Mouse (Mus musculus) spleen, embryonic (tissue): ENCODE measurements around the gene Acoxl.

ENCODE experiments used
- CTCF ChIA-PET: fragments of 350-600 bp; sonication (Branson Sonifier 250); formaldehyde crosslinking; loops from one replicate; lab custom pipeline; 2022; lab: Charles Lee

Acoxl gene

DNA sequence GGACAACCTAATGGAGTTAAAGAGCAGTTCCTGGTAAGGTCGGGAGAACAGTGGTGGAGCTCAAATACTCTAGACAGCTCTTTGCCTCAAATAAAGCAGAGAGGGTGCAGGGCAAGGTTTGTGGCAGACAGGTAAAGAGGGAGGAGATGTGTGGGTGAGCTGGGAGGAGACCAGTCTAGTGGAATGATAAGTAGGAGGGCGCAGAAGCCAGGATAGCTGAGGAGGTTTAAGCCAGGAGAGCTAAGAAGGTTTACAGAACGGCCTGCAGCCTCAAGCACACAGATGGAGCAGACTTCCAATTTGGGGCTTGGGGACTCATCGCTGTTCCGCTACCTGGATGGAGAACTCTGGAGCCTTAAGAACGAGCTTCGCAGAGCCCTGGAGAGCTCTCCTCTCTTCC is at the start of gene Acoxl:
Gene Acoxl (plus strand): TSS at position 301 of the 400 bp plus-strand sequence.
- CTCF ChIA-PET, result no interaction called here

DNA sequence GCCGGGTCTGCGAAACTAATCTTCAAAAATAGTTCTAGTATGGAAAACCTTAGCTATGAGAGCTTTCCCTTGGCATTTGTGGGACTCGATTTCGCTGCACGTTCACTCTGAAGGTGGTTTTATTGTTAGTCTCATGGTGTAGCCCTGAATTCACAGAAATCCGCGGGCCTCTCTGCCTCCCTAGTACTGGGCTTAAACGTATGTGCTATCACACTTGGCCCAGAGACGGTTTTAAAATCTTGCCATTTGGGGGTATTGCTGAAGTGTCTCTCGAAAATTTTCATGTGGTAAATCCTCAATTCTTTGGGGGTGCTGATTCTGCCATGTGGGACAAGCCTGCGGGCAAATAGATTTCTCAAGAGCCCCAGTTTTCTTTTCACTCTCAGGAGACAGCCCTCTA is 49.5 kb upstream of the Acoxl start:
- CTCF ChIA-PET, result no interaction called here

DNA sequence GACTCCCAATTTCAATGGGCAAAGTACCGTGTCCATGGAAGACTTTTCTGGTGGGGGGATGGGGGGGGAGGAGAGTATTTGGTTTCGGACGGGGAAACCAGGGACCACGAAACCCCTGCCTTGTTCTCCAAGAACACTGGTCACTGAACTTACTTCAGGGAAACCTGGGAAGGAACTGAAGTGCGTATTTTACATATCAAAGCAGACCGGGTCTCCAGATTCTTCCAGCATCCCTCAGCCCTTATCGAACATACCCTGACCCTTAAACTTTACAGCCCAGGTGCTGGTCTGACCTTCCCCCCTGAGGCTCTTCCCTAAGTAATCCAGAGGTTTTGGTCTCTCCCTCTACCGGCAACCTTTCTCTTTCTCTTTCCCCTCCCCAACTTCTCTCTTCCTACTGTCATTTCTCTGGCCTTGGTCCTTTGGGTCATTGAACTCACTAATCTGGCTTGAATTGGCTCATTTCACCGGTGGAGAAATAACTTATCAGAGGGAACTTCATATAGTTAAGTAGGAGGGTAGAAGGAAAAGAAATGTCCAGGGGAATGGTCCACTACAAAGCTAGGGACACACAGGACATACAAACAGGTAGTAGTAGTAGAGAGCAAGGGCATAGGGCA is 48.9 kb upstream of the Acoxl start:
- CTCF ChIA-PET, result no interaction called here

DNA sequence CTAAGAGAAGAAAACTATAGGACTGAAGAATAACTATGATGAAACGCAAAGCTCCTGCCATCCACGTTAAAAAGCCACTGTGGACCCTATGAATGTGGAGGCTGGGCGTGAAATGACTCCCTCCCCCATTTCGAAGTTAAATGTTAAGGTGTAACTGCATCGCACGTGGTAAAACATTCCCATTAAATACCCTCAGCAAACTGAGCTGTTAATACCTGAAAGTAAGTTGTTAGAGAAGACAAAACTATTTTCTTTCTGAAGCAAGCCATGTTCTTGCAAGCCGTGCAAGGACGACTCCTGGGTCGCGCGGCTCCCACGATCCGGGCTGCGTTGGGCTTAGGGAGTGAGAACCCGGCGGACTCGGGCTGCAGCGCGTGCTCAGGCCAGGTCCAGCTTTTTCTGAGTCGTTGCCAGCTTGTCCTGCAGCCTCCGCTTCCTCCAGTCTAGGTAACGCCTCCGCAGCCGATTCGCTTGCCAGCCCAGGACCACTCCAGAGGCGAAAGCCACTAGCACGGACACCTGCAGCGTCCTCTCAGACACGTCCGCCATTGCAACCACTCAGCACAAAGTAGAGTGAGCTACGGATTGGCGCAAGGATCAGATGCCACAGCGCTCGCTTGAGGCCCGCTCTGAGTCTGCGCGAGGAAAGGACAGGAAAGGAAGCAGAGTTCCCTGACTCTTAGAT is 46.6 kb upstream of the Acoxl start, which contains the start of gene Mtln:
Gene Mtln (minus strand): TSS at position 570 of the 685 bp plus-strand sequence.
- CTCF ChIA-PET, result no interaction called here

DNA sequence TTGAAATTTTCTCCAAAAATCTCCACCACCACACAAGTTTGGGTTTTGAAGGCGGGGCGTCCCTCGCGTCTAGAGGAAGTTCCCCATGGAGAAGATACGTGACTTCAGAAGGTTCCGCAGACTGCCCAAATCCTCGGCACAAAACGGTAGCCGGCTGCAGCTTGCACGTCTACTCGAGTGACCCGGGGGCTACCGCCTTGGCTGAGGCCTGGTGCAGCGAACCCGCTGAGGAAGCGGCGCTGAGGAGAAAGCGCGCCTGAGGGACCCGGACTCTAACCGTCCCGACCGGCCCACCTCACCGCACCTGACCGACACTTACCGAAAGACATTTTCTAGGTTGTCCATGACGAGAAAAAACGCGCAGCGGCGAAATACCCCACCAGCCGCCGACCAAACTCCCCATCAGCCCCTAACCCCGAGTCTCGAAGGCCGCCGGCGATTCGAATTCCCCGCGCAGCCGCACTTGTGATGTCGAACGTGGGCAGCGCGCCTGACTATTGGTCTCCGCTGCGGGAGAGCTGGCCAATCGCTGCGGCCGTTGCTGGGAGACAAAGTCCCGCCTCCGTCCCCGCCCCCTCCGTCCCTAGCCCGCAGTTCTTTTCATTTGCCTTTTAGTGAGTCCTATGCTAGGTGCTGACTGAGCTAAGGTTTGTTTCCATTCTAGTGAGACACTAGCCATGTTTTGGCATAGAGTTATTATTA is 7.1 kb upstream of the Acoxl start, which contains the start of gene Bub1:
Gene Bub1 (minus strand): TSS at position 465 of the 702 bp plus-strand sequence.
- CTCF ChIA-PET, result interaction anchor here (0.6 kb wide), 1 partner anchor 16 kb away, joined by 4 read pairs; no protein-coding TSS in a partner anchor

DNA sequence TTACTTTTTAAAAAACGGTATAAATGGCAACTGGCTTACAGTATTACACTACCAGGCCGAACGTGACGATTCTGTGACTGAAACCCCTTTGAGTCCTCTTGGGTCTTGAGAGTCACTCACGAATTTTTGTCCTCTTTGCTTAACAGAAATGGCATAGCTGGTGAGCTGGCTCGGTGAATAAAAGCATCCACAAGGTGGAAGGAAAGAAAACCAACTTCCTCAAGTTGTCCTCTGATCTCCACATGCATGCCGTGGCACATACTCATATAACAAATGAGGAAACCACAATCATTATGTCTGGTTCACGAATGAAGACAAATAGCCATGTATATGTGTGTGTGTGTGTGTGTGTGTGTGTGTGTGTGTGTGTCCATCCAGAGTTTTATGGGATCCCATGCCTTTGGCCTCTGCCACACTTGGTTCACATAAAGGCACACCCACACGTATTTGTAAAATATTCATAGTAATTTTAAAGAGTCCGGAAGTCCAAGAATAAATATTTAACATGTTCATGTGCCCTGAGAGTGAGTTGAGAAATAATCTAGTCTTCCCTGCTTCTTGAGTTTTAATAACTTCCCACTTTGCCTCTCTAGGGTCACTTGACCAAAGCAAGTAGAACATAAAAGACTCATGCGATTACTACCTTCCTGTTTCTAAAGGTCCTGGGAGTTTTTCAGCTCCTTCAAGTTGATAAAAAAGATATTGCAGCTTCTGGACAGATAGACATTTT is 6.4 kb upstream of the Acoxl start:
- CTCF ChIA-PET, result interaction anchor here (0.6 kb wide), 1 partner anchor 751 kb away, joined by 3 read pairs; no protein-coding TSS in a partner anchor

DNA sequence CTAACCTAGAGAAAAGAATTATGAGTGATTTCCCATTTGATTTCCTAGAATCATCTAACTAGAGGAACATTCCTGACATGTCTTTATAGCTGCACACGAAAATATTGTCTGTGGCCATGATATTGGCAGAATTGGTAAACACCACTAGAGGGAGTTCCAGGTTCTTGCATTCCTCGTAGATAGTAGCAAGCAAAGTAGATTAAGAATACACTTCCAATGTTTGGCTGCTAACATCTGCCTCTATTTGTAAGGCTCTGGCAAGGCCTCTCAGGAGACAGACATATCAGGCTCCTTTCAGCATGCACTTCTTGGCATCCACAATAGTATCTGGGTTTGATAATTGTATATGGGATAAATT is 5.9 kb upstream of the Acoxl start:
- CTCF ChIA-PET, result no interaction called here

DNA sequence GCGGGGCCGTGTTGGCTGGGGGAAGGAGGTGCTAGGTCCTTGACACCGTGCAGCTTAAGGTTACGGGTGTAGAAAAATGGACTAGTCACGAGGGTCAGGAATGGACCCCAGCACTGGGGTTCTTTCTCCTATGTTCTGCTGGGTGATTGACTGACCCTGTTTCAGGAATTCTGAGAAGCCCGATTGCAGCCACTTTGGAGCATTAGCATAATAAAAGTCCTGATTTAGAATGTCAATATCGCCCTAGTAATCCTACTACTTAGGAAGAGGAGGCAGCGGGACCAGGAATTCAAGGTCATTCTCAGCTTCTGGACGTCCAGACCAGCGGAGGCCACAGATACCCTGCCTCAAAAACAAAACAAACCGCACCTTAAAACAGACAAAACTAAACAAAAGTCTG is 749 bp downstream of the Acoxl start:
- CTCF ChIA-PET, result no interaction called here

DNA sequence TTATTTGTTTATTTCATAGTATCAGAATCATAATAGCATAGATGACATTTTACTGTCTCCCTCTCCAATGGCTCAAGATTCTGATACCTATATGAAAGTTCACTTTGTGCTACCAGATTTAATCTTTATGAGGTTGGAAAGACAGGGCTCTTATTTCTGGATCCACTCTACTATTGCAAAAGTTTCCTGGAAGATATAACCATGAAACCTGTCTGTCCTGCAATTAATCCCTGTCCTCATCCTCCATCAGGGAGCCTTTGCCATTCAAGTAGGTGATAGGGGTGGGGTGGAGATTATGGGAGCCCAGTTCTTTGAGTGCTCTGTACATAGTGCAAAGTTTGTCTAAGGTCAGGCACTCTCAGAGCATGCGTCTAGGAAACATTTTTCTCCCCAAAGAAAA is 2.7 kb downstream of the Acoxl start:
- CTCF ChIA-PET, result no interaction called here

DNA sequence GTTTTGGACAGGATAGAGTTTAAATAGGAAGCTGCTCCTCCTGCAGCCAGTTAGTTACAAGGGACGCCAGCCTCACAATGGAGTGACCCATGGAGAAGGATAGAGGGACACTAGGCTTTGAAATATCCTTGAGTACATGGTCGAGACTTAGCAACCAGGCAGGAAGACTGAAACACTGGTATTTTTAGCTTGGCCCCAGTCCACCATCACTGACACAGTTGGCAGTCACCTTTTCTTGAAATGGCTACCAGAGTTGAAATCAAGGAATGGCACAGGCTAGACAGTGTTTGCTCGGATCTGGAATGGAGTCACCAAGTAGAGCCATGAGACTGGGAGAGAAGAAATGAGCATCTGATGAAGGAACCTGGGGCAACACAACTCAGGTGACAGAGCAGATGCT is 3.7 kb downstream of the Acoxl start:
- CTCF ChIA-PET, result interaction anchor here (0.6 kb wide), 1 partner anchor 653 kb away, joined by 3 read pairs; no protein-coding TSS in a partner anchor

DNA sequence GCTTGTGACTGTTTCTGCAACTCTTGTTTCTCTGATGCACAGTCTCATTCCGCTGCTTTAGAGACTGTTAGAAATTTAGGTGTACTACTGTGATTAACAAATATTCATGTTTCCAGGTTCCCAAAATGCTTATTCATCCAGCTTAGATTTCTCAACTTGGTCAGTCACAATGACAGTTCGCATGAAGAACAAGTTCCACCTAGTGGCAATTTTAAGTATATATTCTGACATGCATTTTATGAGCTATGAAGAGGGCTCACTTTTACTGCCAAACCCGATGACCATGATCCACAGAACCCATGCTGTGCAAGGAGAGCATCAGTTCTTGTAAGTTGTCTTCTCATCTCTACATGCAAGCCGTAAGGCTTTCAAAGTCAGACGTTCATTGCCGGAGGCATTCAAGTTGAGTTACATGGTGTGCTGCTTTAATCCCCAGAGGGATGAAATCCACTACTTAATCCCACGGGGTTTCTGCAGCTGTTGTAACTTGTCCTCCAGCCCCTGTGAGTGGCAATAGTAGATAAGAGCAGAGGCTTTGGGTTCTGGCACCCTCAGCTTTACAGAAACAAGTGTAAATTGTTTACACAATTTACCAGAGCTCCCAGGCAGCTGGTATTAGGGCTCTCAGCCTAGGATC is 6.8 kb downstream of the Acoxl start:
- CTCF ChIA-PET, result no interaction called here

DNA sequence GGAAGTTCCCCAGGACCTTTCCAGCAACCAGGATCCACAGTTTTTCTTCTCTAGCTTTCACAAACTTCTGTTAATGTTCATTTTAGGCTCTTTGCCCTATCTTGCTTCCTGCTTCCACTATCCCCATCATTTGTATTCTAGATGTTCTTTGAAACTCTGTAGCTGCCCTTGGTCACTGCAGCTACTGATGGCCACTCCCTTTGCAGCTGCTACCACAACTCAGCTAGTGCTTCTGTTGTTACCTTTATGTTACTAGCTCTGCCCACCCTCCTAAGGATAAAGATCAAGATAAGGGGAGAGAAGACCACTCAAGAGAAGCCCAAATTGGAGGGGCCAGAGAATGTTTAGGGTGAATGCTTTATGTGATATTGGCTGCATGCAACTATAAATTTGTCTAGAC is 7.3 kb downstream of the Acoxl start:
- CTCF ChIA-PET, result no interaction called here

DNA sequence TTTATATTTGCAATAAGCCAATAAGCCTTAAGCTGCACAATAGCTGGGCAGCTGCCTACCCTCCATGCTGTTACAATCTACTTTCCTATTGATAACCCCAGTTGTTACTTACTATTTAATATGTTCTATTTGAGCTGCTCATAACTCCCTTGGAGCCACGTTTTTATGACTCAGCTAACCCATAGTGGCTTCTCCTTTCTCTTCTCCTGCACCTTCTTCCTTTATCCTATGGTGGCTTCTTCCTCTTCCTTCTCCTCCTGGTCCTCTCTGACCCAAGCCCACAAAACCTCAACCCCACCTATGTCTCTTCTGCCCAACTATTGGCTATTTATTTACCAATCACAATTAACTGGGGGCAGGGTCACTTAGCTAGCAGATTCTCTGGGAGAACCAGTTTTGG is 7.9 kb downstream of the Acoxl start:
- CTCF ChIA-PET, result interaction anchor here (0.6 kb wide), 1 partner anchor 21 kb away, joined by 4 read pairs; no protein-coding TSS in a partner anchor

DNA sequence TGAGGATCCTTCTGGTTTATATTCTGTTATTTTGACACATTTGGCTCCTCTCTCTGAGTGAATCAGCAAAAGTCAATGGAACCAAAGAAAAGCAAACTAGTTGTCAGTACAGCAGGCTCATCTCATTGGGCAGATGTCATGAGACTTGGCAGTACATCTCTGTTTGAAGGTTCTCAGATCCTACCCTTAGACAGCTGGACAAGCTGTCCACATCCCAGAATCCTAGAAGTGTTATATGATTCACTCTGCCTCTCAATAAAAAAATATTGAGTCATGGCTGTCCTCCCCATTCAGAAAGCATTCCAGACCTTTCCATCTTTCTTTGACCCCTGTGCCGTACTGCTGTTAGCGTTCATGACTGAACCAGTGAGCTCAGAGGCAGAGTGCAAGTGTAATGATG is 11.7 kb downstream of the Acoxl start:
- CTCF ChIA-PET, result no interaction called here

DNA sequence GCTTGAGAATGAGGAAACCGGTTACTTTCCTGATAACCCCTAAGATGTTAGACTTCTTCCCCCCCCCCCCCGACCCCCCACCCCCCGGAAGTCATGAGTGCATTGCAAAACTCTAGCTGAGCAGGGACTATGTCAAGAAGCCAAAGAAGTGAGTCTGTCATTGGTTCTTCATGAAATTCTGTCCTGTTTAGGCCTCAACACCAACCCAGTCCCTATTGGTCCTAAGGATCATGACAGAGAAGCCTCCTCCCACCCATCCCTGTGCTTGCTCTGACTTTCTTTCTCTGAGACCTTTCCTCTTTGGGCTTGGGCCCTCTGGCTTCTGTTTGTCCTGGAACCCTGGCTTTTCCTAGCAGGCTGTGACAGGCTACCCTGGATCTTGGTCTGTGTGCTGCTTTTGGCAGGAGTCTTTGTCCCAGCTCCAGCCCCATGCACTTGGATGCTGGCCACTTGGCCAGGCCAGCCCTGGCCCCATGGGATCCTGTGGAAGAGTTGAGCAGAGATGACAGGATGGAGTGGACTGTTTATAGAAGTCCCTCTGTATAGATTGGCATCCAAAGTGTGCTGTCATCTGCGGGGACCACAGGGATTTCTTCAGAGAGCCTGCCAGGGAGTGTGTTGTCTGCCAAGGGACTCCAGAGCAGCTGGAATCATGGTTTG is 15.8 kb downstream of the Acoxl start:
- CTCF ChIA-PET, result no interaction called here

DNA sequence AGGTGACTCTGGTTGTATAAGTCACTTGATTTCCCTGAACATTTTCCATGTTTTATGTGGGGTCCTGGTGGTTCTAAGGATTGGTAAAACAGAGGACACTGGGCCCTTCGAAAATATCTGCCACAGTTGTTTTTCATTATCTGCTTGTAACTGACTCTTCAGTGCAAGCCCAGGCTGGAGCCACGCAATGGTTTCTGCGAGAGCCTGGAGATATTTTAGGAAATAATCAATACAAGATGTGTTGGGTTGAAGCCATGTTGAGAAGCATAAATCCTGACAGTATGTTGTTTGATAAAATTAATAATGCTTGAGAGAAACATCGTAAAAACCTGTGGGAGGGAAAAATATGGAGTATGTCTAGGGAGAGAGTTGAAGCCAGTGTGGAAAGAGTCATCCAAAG is 25.7 kb downstream of the Acoxl start:
- CTCF ChIA-PET, result no interaction called here

DNA sequence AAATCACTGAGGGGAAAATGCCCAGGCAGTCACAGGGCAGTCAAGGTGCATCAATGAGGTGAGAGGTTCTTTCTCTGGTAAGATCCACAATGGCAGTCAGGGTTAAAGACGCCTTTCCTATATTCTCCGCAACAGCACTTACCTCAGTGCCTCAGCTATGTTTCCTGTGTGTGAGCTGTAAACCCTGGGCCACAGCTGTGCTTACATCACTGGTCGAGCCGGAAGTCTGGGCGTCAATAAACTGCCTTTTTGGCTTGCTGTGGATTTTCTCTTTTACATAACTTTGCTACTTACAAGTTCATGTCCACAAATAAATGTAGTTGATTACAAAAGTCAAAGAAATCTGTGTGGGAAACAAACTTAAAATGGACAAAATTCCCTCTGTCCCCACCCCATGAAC is 42.4 kb downstream of the Acoxl start:
- CTCF ChIA-PET, result no interaction called here

DNA sequence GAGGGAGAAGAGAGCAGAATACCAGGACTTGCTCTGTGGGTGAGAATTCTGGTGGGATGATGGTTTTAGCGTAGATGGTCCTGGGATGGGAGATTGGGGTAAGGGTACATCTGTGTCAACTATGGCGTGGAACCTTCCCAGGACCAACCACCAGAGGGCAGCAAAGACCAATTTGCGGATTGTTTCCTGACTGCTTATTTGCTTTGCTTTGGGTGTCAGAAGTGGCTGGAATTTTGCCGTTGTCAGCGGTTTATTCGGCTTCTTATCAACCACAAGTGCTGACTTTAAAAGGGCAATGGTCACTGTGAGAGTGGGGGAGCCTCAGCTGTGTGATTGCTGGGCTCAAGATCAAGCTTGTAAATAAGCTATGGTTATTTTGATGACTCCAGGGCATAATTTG is 50.8 kb downstream of the Acoxl start:
- CTCF ChIA-PET, result interaction anchor here (0.6 to 0.7 kb wide), 2 partner anchors 23 to 413 kb away, joined by 4 to 5 read pairs; no protein-coding TSS in a partner anchor

DNA sequence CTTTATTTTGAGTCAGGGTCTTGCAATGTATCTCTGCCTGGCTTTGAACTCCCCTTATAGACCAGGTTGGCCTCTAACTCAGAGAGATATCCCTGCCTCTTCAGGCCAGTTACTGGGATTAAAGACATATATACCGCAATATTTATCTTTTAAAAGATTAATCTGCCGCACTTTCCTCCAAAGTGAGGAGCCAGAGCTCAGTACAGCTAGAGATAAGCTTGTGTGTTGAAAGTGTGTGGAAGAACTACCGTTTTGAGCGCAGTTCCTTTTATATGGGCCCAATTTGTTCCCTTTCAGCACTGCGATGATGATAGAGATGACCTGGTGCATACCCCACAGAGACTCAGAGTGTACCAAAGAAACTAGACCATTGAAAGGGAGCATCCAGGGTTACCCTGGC is 51.3 kb downstream of the Acoxl start:
- CTCF ChIA-PET, result no interaction called here

DNA sequence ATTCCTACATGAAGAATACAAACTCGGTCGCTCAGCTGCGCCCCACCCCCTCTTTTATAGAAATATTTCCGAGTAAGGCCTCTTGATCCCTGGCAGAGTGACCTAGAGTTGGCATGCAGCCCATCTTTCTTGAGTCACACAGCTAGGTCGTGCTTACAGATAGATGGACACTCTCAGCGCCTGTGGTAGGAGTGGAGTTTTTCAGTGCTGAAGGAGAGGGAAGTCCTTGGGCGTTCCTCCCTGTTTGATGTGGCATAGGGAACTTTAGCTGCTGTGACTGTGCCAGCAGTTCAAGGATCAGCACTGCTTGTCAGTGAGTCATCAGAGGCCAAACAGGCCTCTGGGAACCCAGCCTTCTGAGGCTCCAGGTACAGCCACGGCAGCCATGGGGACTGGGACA is 51.9 kb downstream of the Acoxl start:
- CTCF ChIA-PET, result no interaction called here

DNA sequence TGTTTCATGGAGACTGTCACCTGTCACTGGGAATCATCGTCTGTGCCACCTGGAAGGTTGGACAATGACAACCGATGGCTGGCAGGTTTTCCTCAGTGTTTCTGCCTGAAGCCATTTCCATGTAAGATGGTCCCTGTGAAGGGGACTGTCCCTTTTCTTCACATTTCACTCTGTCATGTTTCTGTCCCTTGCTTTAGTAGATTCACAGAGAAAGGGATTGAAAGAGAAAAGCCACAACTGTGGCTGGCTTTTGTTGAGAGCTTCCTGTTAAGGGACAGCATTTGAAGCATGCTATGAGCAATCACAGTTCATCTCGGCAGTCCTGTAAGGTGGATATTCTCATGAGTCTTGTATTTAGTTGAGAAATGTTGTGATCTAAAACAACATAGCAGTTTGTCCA is 52.4 kb downstream of the Acoxl start:
- CTCF ChIA-PET, result interaction anchor here (0.5 kb wide), 1 partner anchor 220 kb away, joined by 3 read pairs; no protein-coding TSS in a partner anchor
